Mouse (Mus musculus) intestine, postnatal 0 days (tissue): ENCODE data around the gene Nop9. TPM values are rescaled to one million over a fixed set of nuclear protein-coding genes. Genes with fewer than 3 reads are reported as not detected.

Experiments used
- ATAC-seq: fragments of 200-750 bp; cut with Nextera tagmentation; 2 replicates; pipeline ENCODE4 v1.8.0; 2017; ENCODE audit warnings: mild to moderate bottlenecking, moderate TSS enrichment, moderate library complexity
- H3K27ac ChIP-seq: fragments of 300-500 bp; sonication (generic); 2 replicates; pipeline ENCODE4 v1.5.1; 2014; ENCODE audit warnings: mild to moderate bottlenecking, low read depth, low read length, moderate library complexity
- H3K27me3 ChIP-seq: fragments of 300-500 bp; sonication (generic); replicated peaks from 2 replicates; pipeline ENCODE4 v1.6.1; 2014; ENCODE audit warnings: low read length, mixed read lengths; ENCODE audit not compliant: control insufficient read depth, insufficient read depth
- H3K36me3 ChIP-seq: fragments of 300-500 bp; sonication (generic); 2 replicates; pipeline ENCODE4 v1.6.1; 2014; ENCODE audit warnings: mild to moderate bottlenecking, moderate library complexity; ENCODE audit not compliant: control insufficient read depth, insufficient read depth
- H3K4me1 ChIP-seq: fragments of 300-500 bp; sonication (generic); replicated peaks from 2 replicates; pipeline ENCODE4 v1.6.1; 2014; ENCODE audit warnings: antibody characterized with exemption, low read length, mixed read lengths; ENCODE audit not compliant: control insufficient read depth, insufficient read depth
- H3K4me2 ChIP-seq: fragments of 300-500 bp; sonication (generic); replicated peaks from 2 replicates; pipeline ENCODE4 v1.6.1; 2014; ENCODE audit warnings: low read depth, mild to moderate bottlenecking, moderate library complexity
- H3K4me3 ChIP-seq: fragments of 300-500 bp; sonication (generic); 2 replicates; pipeline ENCODE4 v1.5.1; 2014; ENCODE audit warnings: low read depth, low read length
- H3K9ac ChIP-seq: fragments of 300-500 bp; sonication (generic); 2 replicates; pipeline ENCODE4 v1.6.1; 2014; ENCODE audit warnings: mild to moderate bottlenecking, low read depth, low read length
- H3K9me3 ChIP-seq: fragments of 300-500 bp; sonication (generic); 2 replicates; pipeline ENCODE4 v1.6.1; 2016; ENCODE audit warnings: mixed run types; ENCODE audit not compliant: control insufficient read depth
- CTCF ChIP-seq: sonication (generic); IDR thresholded peaks from 2 replicates; pipeline ENCODE4 v1.5.1; 2016; ENCODE audit warnings: low read depth, mild to moderate bottlenecking, control low read depth, antibody characterized with exemption, moderate library complexity
- WGBS: fragments of 180-500 bp; shearing (Covaris S2); extraction: QIAGEN DNeasy Blood & Tissue Kit; methylation state at CpG from one replicate; pipeline ENCODE4 v1.1.7; 2014; 5-methylcytosine and 5-hydroxymethylcytosine counted together
- polyA plus RNA-seq: library from polyadenylated mRNA; unstranded; fragments of >200 nt; fragmentation: Nextera tagmentation; extraction: Ambion mirVana; gene quantifications from 2 replicates; pipeline ENCODE4 v1.2.1, GENCODE M21; 2015

The Nop9 gene
- polyA plus RNA-seq, 1 experiment from 2014 or later: 14.4 TPM

- WGBS: 76% methylated on average over 16 of the region's 16 CpGs
- Histone ChIP-seq H3K27ac (no peak overlapping the region), H3K4me1 (0 out of 2 replicates have a peak, but pooled peaks cover 3% of the 10 kb centered on the region), H3K36me3 (no peaks in the 10 kb centered on the region), H3K27me3 (peaks cover 3% of the 10 kb centered on the region; the same call in 1 of the 2 replicates), H3K4me3 (no peak overlapping the region), H3K9me3 (no peaks in the 10 kb centered on the region), H3K4me2 (no peak overlapping the region), H3K9ac (no peak overlapping the region)
- no peak for ATAC-seq
- no peak for TF ChIP-seq CTCF
Measured at GRCm38 (mm10) chr14:55769087-55769703, 23.7 kb downstream of the Nop9 start.

DNA sequence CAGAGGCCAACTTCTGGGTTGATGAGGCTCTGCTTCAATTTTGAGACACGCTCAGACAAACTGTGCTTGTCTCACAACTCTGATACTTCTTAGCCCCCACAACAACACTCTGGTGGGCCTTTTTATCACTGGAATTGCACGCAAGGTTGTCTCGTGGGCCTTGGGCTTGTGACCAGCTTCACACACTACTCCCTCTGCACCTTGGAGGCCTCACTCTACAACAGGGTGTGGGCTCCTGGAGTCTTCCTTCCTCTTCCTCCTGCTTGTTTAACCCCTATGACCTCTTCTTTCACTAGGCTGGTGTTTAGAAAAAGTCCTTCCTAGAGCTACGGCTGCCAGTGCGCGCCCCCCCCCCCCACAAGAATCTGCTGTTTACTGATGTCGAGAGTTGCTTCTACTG lies 31.2 kb downstream of the Nop9 start:
- no peak for ATAC-seq
- Histone ChIP-seq H3K4me1 (0 out of 2 replicates have a peak, but pooled peaks cover 5% of the 10 kb centered on the region), H3K4me3 (no peak overlapping the region), H3K9me3 (no peaks in the 10 kb centered on the region), H3K27ac (no peak overlapping the region), H3K27me3 (no peaks in the 10 kb centered on the region), H3K36me3 (no peaks in the 10 kb centered on the region; the same call in 1 of the 2 replicates), H3K4me2 (no peak overlapping the region), H3K9ac (no peak overlapping the region)
- no peak for TF ChIP-seq CTCF
- 31% methylated on average over 7 of the region's 7 CpGs for WGBS

GRCm38 (mm10) chr14:55777176-55777575 lies 31.7 kb downstream of the Nop9 start:
- WGBS: 7% methylated on average over 3 of the region's 3 CpGs
- H3K4me1 ChIP-seq: 0 out of 2 replicates have a peak, but pooled peaks cover 5% of the 10 kb centered on the region
- no peaks in the 10 kb centered on the region for H3K9me3 ChIP-seq
- no peak for ATAC-seq
- no peak overlapping the region for H3K9ac ChIP-seq
- no peak for TF ChIP-seq CTCF
- H3K4me2 ChIP-seq: no peak overlapping the region
- H3K4me3 ChIP-seq: no peak overlapping the region
- no peaks in the 10 kb centered on the region; the same call in 1 of the 2 replicates for H3K36me3 ChIP-seq
- no peaks in the 10 kb centered on the region for H3K27me3 ChIP-seq
- no peak overlapping the region for H3K27ac ChIP-seq

GRCm38 (mm10) chr14:55777806-55778205 lies 32.3 kb downstream of the Nop9 start:
- Histone ChIP-seq H3K9me3 (no peaks in the 10 kb centered on the region), H3K27me3 (no peaks in the 10 kb centered on the region), H3K4me1 (0 out of 2 replicates have a peak, but pooled peaks cover 5% of the 10 kb centered on the region), H3K4me2 (no peak overlapping the region), H3K4me3 (no peak overlapping the region), H3K27ac (no peak overlapping the region), H3K36me3 (no peaks in the 10 kb centered on the region; the same call in 1 of the 2 replicates), H3K9ac (no peak overlapping the region)
- ATAC-seq: no peak
- 84% methylated on average over 11 of the region's 11 CpGs for WGBS
- TF ChIP-seq CTCF: no peak

GRCm38 (mm10) chr14:55778686-55779085 lies 33.2 kb downstream of the Nop9 start:
- H3K27me3 ChIP-seq: peaks cover 5% of the 10 kb centered on the region; the same call in 1 of the 2 replicates
- no peaks in the 10 kb centered on the region; the same call in 1 of the 2 replicates for H3K36me3 ChIP-seq
- H3K9me3 ChIP-seq: no peaks in the 10 kb centered on the region
- ATAC-seq: no peak
- no peak overlapping the region for H3K4me2 ChIP-seq
- H3K9ac ChIP-seq: no peak overlapping the region
- H3K4me1 ChIP-seq: 0 out of 2 replicates have a peak, but pooled peaks cover 5% of the 10 kb centered on the region
- 90% methylated on average over 15 of the region's 15 CpGs for WGBS
- no peak overlapping the region for H3K27ac ChIP-seq
- no peak for TF ChIP-seq CTCF
- no peak overlapping the region for H3K4me3 ChIP-seq

GRCm38 (mm10) chr14:55779656-55780055 lies 34.2 kb downstream of the Nop9 start:
- no peak overlapping the region for H3K9ac ChIP-seq
- 0 out of 2 replicates have a peak, but pooled peaks cover 5% of the 10 kb centered on the region for H3K4me1 ChIP-seq
- no peak overlapping the region for H3K4me2 ChIP-seq
- no peak for ATAC-seq
- H3K27ac ChIP-seq: no peak overlapping the region
- no peaks in the 10 kb centered on the region; the same call in 1 of the 2 replicates for H3K36me3 ChIP-seq
- no peaks in the 10 kb centered on the region for H3K9me3 ChIP-seq
- TF ChIP-seq CTCF: no peak
- 68% methylated on average over 16 of the region's 16 CpGs for WGBS
- no peak overlapping the region for H3K4me3 ChIP-seq
- peaks cover 11% of the 10 kb centered on the region; the same call in 1 of the 2 replicates for H3K27me3 ChIP-seq
